In genomic region chr3:118189382-118189781, GRCm38 (mm10) we compare ENCODE assay signal across 16 mouse cellular contexts.
A peak's percentile ranks its signal among the peaks of the same experiment; 100 is the strongest.
DNase-seq lines count a peak whose midpoint lies in the region; ATAC-seq lines count a peak whose summit lies in the region.
"Had no signal": no experiment of that assay in that cellular context is flagged by ENCODE, and none has a peak within 500 bp of the region (broad histone marks: within the 10 kb centered on the region; RNA-seq: fewer than 3 reads in every experiment).

No protein-coding gene starts in this region.

- H3K27me3 ChIP-seq in forebrain, embryonic 14.5 days (replicated peaks; ENCODE audit: control insufficient read depth, insufficient read depth, low read length): no peaks in the 10 kb centered on the region
- no peaks in the 10 kb centered on the region for H3K27me3 ChIP-seq in forebrain, embryonic 12.5 days
- H3K27me3 ChIP-seq in heart, embryonic 16.5 days (ENCODE audit: control insufficient read depth, insufficient read depth, low read length): no peaks in the 10 kb centered on the region
- H3K27me3 ChIP-seq: kidney, embryonic 15.5 days; midbrain, embryonic 15.5 days had no signal

- no peaks in the 10 kb centered on the region for H3K4me1 ChIP-seq in forebrain, embryonic 14.5 days (ENCODE audit: control insufficient read depth, insufficient read depth, low read length)
- H3K4me1 ChIP-seq in forebrain, embryonic 12.5 days: no peaks in the 10 kb centered on the region
- peaks cover 9% of the 10 kb centered on the region for H3K4me1 ChIP-seq in heart, embryonic 16.5 days (ENCODE audit: control insufficient read depth, insufficient read depth, low read length)
- H3K4me1 ChIP-seq: kidney, embryonic 15.5 days; midbrain, embryonic 15.5 days had no signal

- no peak overlapping the region for H3K4me3 ChIP-seq in forebrain, embryonic 14.5 days (ENCODE audit: low read depth, low read length)
- no peak overlapping the region for H3K4me3 ChIP-seq in forebrain, embryonic 12.5 days (replicated peaks)
- no peak overlapping the region for H3K4me3 ChIP-seq in heart, embryonic 16.5 days (ENCODE audit: low read length)
- H3K4me3 ChIP-seq: kidney, embryonic 15.5 days; midbrain, embryonic 15.5 days had no signal

- H3K9me3 ChIP-seq in forebrain, embryonic 14.5 days (replicated peaks; ENCODE audit: control insufficient read depth, low read length): no peaks in the 10 kb centered on the region
- H3K9me3 ChIP-seq in forebrain, embryonic 12.5 days: no peaks in the 10 kb centered on the region
- no peaks in the 10 kb centered on the region for H3K9me3 ChIP-seq in heart, embryonic 16.5 days (replicated peaks; ENCODE audit: control insufficient read depth, low read length)
- H3K9me3 ChIP-seq: kidney, embryonic 15.5 days; midbrain, embryonic 15.5 days had no signal

- H3K27ac ChIP-seq in forebrain, embryonic 14.5 days (ENCODE audit: low read depth, low read length): no peak overlapping the region
- H3K27ac ChIP-seq in forebrain, embryonic 12.5 days: no peak overlapping the region
- peak overlapping the region; percentile 45; the same call in 1 of the 2 replicates for H3K27ac ChIP-seq in heart, embryonic 16.5 days (ENCODE audit: low read length)
- H3K27ac ChIP-seq: kidney, embryonic 15.5 days; midbrain, embryonic 15.5 days had no signal

- no peak overlapping the region for H3K9ac ChIP-seq in forebrain, embryonic 14.5 days (ENCODE audit: low read length)
- H3K9ac ChIP-seq in forebrain, embryonic 12.5 days: no peak overlapping the region
- H3K9ac ChIP-seq in heart, embryonic 16.5 days (ENCODE audit: low read length): no peak overlapping the region
- H3K9ac ChIP-seq: kidney, embryonic 15.5 days; midbrain, embryonic 15.5 days had no signal

- intact Hi-C loops in left cerebral cortex, postnatal 4 days (cut with DNase I): no loop called here
- intact Hi-C loops in left cerebral cortex, postnatal 36 days (cut with DNase I): no loop called here

- no peaks in the 10 kb centered on the region for H3K36me3 ChIP-seq in forebrain, embryonic 14.5 days (ENCODE audit: control insufficient read depth, insufficient read depth, low read length)
- H3K36me3 ChIP-seq in forebrain, embryonic 12.5 days (replicated peaks): no peaks in the 10 kb centered on the region
- H3K36me3 ChIP-seq in heart, embryonic 16.5 days (ENCODE audit: control insufficient read depth, insufficient read depth): no peaks in the 10 kb centered on the region
- H3K36me3 ChIP-seq: kidney, embryonic 15.5 days; midbrain, embryonic 15.5 days had no signal

- ATAC-seq in forebrain, embryonic 14.5 days: no peak
- ATAC-seq in forebrain, embryonic 12.5 days (ENCODE audit: low FRiP score): no peak
- peak; percentile 77; the same call in 1 of the 2 replicates for ATAC-seq in heart, embryonic 16.5 days (replicated peaks; ENCODE audit: extremely low read depth, insufficient read depth, low FRiP score)
- ATAC-seq: inflammation-experienced regulatory T-cells, adult 6 months; midbrain, embryonic 15.5 days had no signal

- no peak overlapping the region for H3K4me2 ChIP-seq in forebrain, embryonic 14.5 days (ENCODE audit: low read length)
- no peak overlapping the region for H3K4me2 ChIP-seq in forebrain, embryonic 12.5 days
- no peak overlapping the region for H3K4me2 ChIP-seq in heart, embryonic 16.5 days (ENCODE audit: low read depth, low read length)
- H3K4me2 ChIP-seq: kidney, embryonic 15.5 days; liver, embryonic 11.5 days; midbrain, embryonic 15.5 days had no signal

- peak; percentile 9 for DNase-seq in forebrain, embryonic 14.5 days (ENCODE audit: low spot score)
- DNase-seq in left cerebral cortex, postnatal 4 days: peak; percentile 3
- no peak for DNase-seq in left cerebral cortex, postnatal 36 days (ENCODE audit: low spot score in 2 of 2)
- peak; percentile 89 for DNase-seq in MEL-GATA-1-ER (ENCODE audit: extremely low read depth, low read depth)
- no peak for DNase-seq in right cerebral cortex, postnatal 14 days
- DNase-seq in urinary bladder, adult 2 months (ENCODE audit: low spot score): no peak
- DNase-seq: adrenal gland, adult 8-10 months; cerebellum, adult 9-11 months; gastrocnemius, postnatal 10 days; right cerebral cortex, postnatal 25 days had no signal

Comparison
In these comparisons a context has a peak if more than half of its experiments do, and no peak if none do; other contexts are left out.
1. DNase-seq: peak in forebrain, embryonic 14.5 days (single experiment), left cerebral cortex, postnatal 4 days (single experiment) and MEL-GATA-1-ER (single experiment); none in left cerebral cortex, postnatal 36 days (0 of 2), right cerebral cortex, postnatal 14 days (single experiment) and urinary bladder, adult 2 months (single experiment).